Mouse (Mus musculus) cortical plate, adult 2 months (tissue): ENCODE measurements around the gene Col27a1.

Experiments used
- CTCF ChIP-seq: fragments of 200-500 bp; IDR thresholded peaks from 2 replicates; pipeline ENCODE4 v1.5.1; 2011; ENCODE audit warnings: mild to moderate bottlenecking, control low read depth, low read length; ENCODE audit not compliant: insufficient read depth; ENCODE audit errors: extremely low read depth
- POLR2A ChIP-seq: fragments of 200-500 bp; IDR thresholded peaks from 2 replicates; pipeline ENCODE4 v1.6.1; 2011; ENCODE audit warnings: mild to moderate bottlenecking, low read length, control low read depth; ENCODE audit not compliant: insufficient read depth; ENCODE audit errors: extremely low read depth

DNA sequence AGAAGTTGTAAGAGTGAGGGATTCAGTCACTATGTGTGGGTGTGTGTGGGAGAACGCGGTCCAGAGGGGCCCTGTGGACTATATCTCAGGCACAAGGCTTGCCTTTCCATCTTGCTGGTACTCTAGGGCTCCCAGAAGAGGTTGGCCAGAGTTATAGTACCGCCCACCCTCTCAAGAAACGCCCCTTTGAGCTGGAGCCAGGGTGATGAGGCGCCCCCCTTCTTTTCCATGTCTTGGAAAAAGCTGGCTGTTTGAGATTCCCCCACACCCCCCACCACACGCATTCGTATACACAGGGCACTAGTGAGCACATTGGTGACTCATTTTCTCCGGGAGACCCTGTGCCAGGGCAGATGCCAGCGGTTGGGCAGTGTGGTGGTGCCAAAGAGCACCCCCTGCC is 2.8 kb downstream of the Col27a1 start:
- TF ChIP-seq POLR2A: no peak
- TF ChIP-seq CTCF: no peak
